Mouse (Mus musculus) liver, embryonic 11.5 days (tissue): ENCODE results near the gene Ubd. TPM values are rescaled to one million over a fixed set of nuclear protein-coding genes. Genes with fewer than 3 reads are reported as not detected.
A peak's percentile ranks its signal among the peaks of the same experiment; 100 is the strongest.

Experiments used
- ATAC-seq: fragments of 200-750 bp; cut with Nextera tagmentation; replicated peaks from 2 replicates; pipeline ENCODE4 v1.8.0; 2017; ENCODE audit warnings: moderate number of reproducible peaks, mild to moderate bottlenecking, moderate TSS enrichment, moderate library complexity; ENCODE audit not compliant: low FRiP score
- DNase-seq: peaks from one replicate; pipeline ENCODE4 v3.0.0-alpha.2; 2017; ENCODE audit warnings: low spot score
- H3K27ac ChIP-seq: fragments of 300-500 bp; sonication (generic); 2 replicates; pipeline ENCODE4 v1.5.1; 2014; ENCODE audit warnings: mild to moderate bottlenecking, low read depth, low read length, control low read depth
- H3K27me3 ChIP-seq: fragments of 300-500 bp; sonication (generic); replicated peaks from 2 replicates; pipeline ENCODE4 v1.6.1; 2014; ENCODE audit warnings: low read length, mixed read lengths; ENCODE audit not compliant: control insufficient read depth, insufficient read depth
- H3K36me3 ChIP-seq: fragments of 300-500 bp; sonication (generic); 2 replicates; pipeline ENCODE4 v1.6.1; 2014; ENCODE audit warnings: mild to moderate bottlenecking, low read length, moderate library complexity, mixed read lengths; ENCODE audit not compliant: control insufficient read depth, insufficient read depth
- H3K4me1 ChIP-seq: fragments of 300-500 bp; sonication (generic); replicated peaks from 2 replicates; pipeline ENCODE4 v1.6.1; 2014; ENCODE audit warnings: low read length, mixed read lengths; ENCODE audit not compliant: control insufficient read depth, insufficient read depth
- H3K4me2 ChIP-seq: fragments of 300-500 bp; sonication (generic); 2 replicates; pipeline ENCODE4 v1.6.1; 2014; ENCODE audit warnings: mild to moderate bottlenecking, control low read depth, moderate library complexity
- H3K4me3 ChIP-seq: fragments of 300-500 bp; sonication (generic); 2 replicates; pipeline ENCODE4 v1.5.1; 2014; ENCODE audit warnings: low read depth, low read length, control low read depth
- H3K9ac ChIP-seq: fragments of 300-500 bp; sonication (generic); 2 replicates; pipeline ENCODE4 v1.6.1; 2014; ENCODE audit warnings: low read depth, low read length, control low read depth
- H3K9me3 ChIP-seq: fragments of 300-500 bp; sonication (generic); 2 replicates; pipeline ENCODE4 v1.6.1; 2016; ENCODE audit warnings: low read length, inconsistent platforms, mixed read lengths; ENCODE audit not compliant: control insufficient read depth
- WGBS: fragments of 180-500 bp; shearing (Covaris S2); extraction: QIAGEN DNeasy Blood & Tissue Kit; methylation state at CpG from one replicate; pipeline ENCODE4 v1.1.7; 2014; 5-methylcytosine and 5-hydroxymethylcytosine counted together
- polyA plus RNA-seq: library from polyadenylated mRNA; unstranded; fragments of >200 nt; fragmentation: Nextera tagmentation; extraction: Ambion mirVana; gene quantifications from 2 replicates; pipeline ENCODE4 v1.2.1, GENCODE M21; 2014

Ubd gene
- polyA plus RNA-seq = not detected in 2 replicates

GRCm38 (mm10) chr17:37193656-37194055 lies at the start of gene Ubd:
Gene Ubd, plus strand, starts transcription at chr17:37193892.
- H3K9me3 ChIP-seq = no peaks in the 10 kb centered on the region
- no peak within 1 kb of the TSS for H3K9ac ChIP-seq
- WGBS = 75% methylated on average over 2 of the region's 2 CpGs
- no peaks in the 10 kb centered on the region for H3K36me3 ChIP-seq
- no peak within 1 kb of the TSS for H3K4me2 ChIP-seq
- no peak within 1 kb of the TSS for H3K27ac ChIP-seq
- ATAC-seq (no peak), DNase-seq (no peak)
- no peaks in the 10 kb centered on the region for H3K4me1 ChIP-seq
- peaks cover 33% of the 10 kb centered on the region for H3K27me3 ChIP-seq
- H3K4me3 ChIP-seq = no peak within 1 kb of the TSS

DNA sequence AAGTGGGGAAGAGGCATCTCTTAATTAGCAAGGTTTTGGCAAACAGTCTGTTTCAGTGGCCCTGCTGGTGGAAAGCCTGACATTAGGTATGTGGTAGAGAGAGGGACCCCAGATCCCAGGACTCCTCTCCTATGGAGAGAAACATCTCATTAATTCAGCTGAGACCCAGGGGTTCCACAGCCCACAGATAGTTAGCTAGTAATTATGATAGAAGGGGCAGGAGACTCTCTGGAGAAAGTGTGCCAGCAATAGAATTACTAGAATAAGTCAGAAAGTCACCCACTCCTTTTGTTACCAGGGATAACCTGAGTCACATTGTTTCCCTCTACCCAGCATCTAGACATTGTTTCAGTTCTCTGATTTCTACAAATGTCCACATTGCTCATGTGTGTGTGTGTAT lies 32.3 kb upstream of the Ubd start, which contains the start of gene Olfr93:
Gene Olfr93, minus strand, starts transcription at position 101 of the 400 bp plus-strand sequence.
- Histone ChIP-seq H3K4me1 (no peaks in the 10 kb centered on the region), H3K9ac (no peak within 1 kb of the TSS), H3K4me3 (no peak within 1 kb of the TSS), H3K4me2 (no peak within 1 kb of the TSS), H3K27ac (no peak within 1 kb of the TSS), H3K36me3 (no peaks in the 10 kb centered on the region), H3K27me3 (no peaks in the 10 kb centered on the region), H3K9me3 (no peaks in the 10 kb centered on the region)
- DNase-seq (no peak), ATAC-seq (no peak)

GRCm38 (mm10) chr17:37185474-37185873 lies 8.2 kb upstream of the Ubd start:
- Histone ChIP-seq H3K4me2 (no peak overlapping the region), H3K27ac (no peak overlapping the region), H3K4me1 (no peaks in the 10 kb centered on the region), H3K9me3 (no peaks in the 10 kb centered on the region), H3K36me3 (no peaks in the 10 kb centered on the region), H3K9ac (no peak overlapping the region), H3K4me3 (no peak overlapping the region), H3K27me3 (no peaks in the 10 kb centered on the region)
- DNase-seq (no peak), ATAC-seq (no peak)
- 28% methylated on average over 6 of the region's 6 CpGs for WGBS

- no peak for DNase-seq
- H3K36me3 ChIP-seq = no peaks in the 10 kb centered on the region
- peaks cover 8% of the 10 kb centered on the region for H3K27me3 ChIP-seq
- no peak overlapping the region for H3K4me3 ChIP-seq
- H3K4me1 ChIP-seq = no peaks in the 10 kb centered on the region
- no peak overlapping the region for H3K4me2 ChIP-seq
- H3K9me3 ChIP-seq = no peaks in the 10 kb centered on the region
- H3K9ac ChIP-seq = no peak overlapping the region
- H3K27ac ChIP-seq = no peak overlapping the region
- WGBS = 33% methylated on average over 2 of the region's 2 CpGs
- no peak for ATAC-seq
Observed at GRCm38 (mm10) chr17:37190711-37191110, 3.0 kb upstream of the Ubd start.

- H3K36me3 ChIP-seq = no peaks in the 10 kb centered on the region
- peaks cover 29% of the 10 kb centered on the region for H3K27me3 ChIP-seq
Observed at GRCm38 (mm10) chr17:37193032-37193431, 660 bp upstream of the Ubd start.

DNA sequence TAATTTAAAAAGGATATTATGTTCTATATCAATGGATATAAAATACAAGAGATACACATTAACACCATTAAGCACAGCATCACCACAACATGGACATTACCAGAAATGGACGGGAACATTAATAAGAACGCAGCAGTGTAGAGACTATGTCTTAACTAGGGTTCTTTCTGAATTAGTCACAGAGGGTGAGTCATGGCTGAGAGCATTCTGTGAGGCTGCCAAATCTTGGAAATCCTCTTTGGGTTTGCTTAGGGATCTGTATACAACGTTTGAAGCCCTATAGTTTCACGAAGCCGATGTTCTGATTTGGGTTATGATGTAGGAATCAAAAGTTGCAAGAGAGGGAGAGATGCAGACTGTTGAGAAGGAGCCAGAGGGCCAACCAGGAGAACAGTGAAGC lies 1.1 kb downstream of the Ubd start:
- Histone ChIP-seq H3K9me3 (no peaks in the 10 kb centered on the region), H3K27ac (no peak overlapping the region), H3K4me3 (no peak overlapping the region), H3K36me3 (no peaks in the 10 kb centered on the region), H3K27me3 (peaks cover 33% of the 10 kb centered on the region), H3K4me2 (no peak overlapping the region), H3K9ac (no peak overlapping the region), H3K4me1 (no peaks in the 10 kb centered on the region)
- WGBS = 84% methylated on average over 5 of the region's 5 CpGs
- ATAC-seq (no peak), DNase-seq (no peak)

More at GRCm38 (mm10) chr17:37193032-37193431, 660 bp upstream of the Ubd start:
- H3K4me2 ChIP-seq = no peak overlapping the region
- H3K9me3 ChIP-seq = no peaks in the 10 kb centered on the region
- no peak overlapping the region for H3K9ac ChIP-seq
- no peak for ATAC-seq
- no peak overlapping the region for H3K27ac ChIP-seq
- no peaks in the 10 kb centered on the region for H3K4me1 ChIP-seq
- H3K4me3 ChIP-seq = no peak overlapping the region
- DNase-seq = no peak

DNA sequence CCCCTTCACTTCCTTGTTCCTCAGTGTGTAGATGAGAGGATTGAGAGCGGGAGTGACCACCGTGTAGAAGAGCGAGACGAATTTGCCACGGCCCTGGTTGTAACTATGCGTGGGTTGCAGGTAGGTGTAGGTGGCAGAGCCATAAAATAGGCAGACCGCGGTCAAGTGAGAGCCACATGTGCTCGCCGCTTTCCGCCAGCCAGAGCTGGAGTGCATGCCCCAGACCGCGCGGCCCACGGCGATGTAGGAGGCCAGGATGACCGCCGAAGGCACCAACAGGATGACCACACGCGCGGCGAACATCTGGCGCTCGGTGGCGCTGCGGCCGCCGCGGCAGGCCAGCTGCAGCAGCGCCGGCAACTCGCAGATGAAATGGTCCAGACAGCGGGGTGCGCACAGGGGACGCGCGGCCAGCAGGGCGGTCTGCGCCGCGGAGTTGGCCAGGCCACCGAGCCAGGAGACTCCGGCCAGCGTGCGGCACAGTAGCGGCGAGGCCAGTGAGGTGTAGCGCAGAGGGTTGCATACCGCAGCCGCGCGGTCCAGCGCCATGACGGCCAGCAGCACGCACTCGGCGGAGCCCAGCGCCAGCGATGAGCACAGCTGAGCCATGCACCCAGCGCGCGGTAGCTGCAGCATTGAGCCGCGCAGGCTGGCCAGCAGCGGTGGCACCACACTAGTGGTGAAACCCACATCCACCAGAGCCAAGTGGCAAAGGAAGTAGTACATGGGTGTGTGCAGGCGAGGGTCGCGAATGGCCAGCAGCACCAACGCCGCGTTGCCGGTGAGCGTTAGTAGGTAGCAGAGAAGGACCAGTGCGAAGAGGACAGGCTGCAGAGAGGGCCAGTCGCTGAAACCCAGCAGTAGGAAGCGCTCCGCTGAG lies 3.4 kb downstream of the Ubd start:
- H3K4me1 ChIP-seq = no peaks in the 10 kb centered on the region
- no peaks in the 10 kb centered on the region for H3K9me3 ChIP-seq
- H3K36me3 ChIP-seq = no peaks in the 10 kb centered on the region
- H3K9ac ChIP-seq = no peak overlapping the region
- H3K27me3 ChIP-seq = peaks cover 33% of the 10 kb centered on the region
- DNase-seq = peak; percentile 41
- peak overlapping the region; percentile 48 for H3K4me3 ChIP-seq
- WGBS = 1% methylated on average over 77 of the region's 77 CpGs
- peak; percentile 54 for ATAC-seq
- H3K4me2 ChIP-seq = peak overlapping the region; percentile 71
- no peak overlapping the region for H3K27ac ChIP-seq

GRCm38 (mm10) chr17:37200894-37201293 lies 7.2 kb downstream of the Ubd start, which contains the start of gene Olfr94:
Gene Olfr94, minus strand, starts transcription at chr17:37200994.
- H3K27ac ChIP-seq = no peak within 1 kb of the TSS
- H3K4me1 ChIP-seq = no peaks in the 10 kb centered on the region
- no peak within 1 kb of the TSS for H3K4me2 ChIP-seq
- no peak within 1 kb of the TSS for H3K9ac ChIP-seq
- DNase-seq (no peak), ATAC-seq (no peak)
- no peaks in the 10 kb centered on the region for H3K36me3 ChIP-seq
- peaks cover 25% of the 10 kb centered on the region for H3K27me3 ChIP-seq
- WGBS = 68% methylated on average over 2 of the region's 2 CpGs
- H3K9me3 ChIP-seq = no peaks in the 10 kb centered on the region
- no peak within 1 kb of the TSS for H3K4me3 ChIP-seq
